Comparison of ENCODE assay signal across 8 mouse cellular contexts in the genomic region with DNA sequence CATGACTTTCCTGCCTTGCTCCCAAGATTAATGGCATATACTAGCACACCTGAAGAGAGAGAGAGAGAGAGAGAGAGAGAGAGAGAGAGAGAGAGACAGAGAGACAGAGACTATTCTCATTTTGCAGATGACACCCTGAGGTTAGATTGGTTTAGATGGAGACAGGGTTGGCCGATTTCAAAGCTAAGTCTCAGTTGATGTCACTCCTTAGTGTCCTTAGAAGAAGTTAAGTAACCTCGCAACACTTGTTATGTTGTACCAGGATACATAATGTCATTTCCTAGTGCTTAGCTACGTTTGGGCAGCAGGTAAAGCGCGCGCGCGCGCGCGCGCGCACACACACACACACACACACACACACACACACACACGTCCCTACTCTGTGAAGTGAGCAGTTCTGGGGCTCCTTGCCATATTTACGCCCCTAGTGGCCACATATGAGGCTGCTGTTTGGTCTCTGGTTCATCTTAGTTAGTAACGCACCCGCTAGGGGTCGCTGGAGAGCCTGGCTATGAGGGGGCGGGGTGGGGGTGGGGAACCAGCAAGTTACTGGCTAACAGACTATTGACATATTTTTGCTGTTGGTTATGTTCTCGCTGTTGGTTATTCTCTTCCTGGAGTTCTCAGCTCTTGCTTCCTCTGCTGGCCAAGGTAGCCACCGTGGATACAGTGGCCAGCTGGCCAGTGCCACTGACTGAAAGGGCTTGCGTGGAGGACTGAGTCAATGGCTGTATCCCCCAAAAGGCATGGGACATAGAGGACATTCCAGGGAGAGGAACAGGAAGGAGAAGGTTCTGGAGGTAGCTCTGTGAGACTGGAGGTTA. TPM values are rescaled to one million over a fixed set of nuclear protein-coding genes. Genes with fewer than 3 reads are reported as not detected.
DNase-seq lines count a peak whose midpoint lies in the region; ATAC-seq lines count a peak whose summit lies in the region.

No protein-coding gene starts in this region.

- no peak overlapping the region for H3K27ac ChIP-seq in hindbrain, embryonic 15.5 days (replicated peaks)

- no peak overlapping the region for H3K9ac ChIP-seq in hindbrain, embryonic 15.5 days

- no peaks in the 10 kb centered on the region for H3K36me3 ChIP-seq in hindbrain, embryonic 15.5 days

- H3K4me1 ChIP-seq in hindbrain, embryonic 15.5 days (replicated peaks): no peaks in the 10 kb centered on the region

- no peak overlapping the region for H3K4me3 ChIP-seq in hindbrain, embryonic 15.5 days

- DNase-seq in WW6 (ENCODE audit: low read depth, low spot score): peak; percentile 72
- DNase-seq in cerebellum, postnatal 36 days: peak; percentile 90
- peak; percentile 72 to 82 for DNase-seq in frontal cortex, postnatal 36 days (ENCODE audit: low spot score in 2 of 2)
- peak; percentile 68 to 76 for DNase-seq in layer of hippocampus, postnatal 36 days
- DNase-seq in lung, postnatal 36 days: peak; percentile 96
- peak; percentile 95 for DNase-seq in retina, postnatal 1 day
- peak; percentile 93 for DNase-seq in thymus, postnatal 4 days

- H3K27me3 ChIP-seq in hindbrain, embryonic 15.5 days: no peaks in the 10 kb centered on the region

- 22% methylated on average over 22 of the region's 22 CpGs for WGBS in hindbrain, embryonic 15.5 days

- peak overlapping the region; percentile 39 for H3K4me2 ChIP-seq in hindbrain, embryonic 15.5 days

- peak; percentile 83 for ATAC-seq in hindbrain, embryonic 15.5 days (ENCODE audit: low FRiP score, low read depth)

- no peaks in the 10 kb centered on the region for H3K9me3 ChIP-seq in hindbrain, embryonic 15.5 days

RNA-seq across cellular contexts. Expression of a gene that starts 26.4 kb away (rescaled TPM):
- polyA plus RNA-seq in hindbrain, embryonic 15.5 days (2015; fragmentation: Nextera tagmentation; extraction: Ambion mirVana): 17.9 and 20.6 TPM in 2 replicates
- total RNA-seq in layer of hippocampus, postnatal 36 days (2021): 1 to 10 TPM; 7.3 to 7.4 TPM

RNA-seq across cellular contexts. Expression of a gene that starts 30.4 kb away (rescaled TPM):
- 2.7 and 4.0 TPM in 2 replicates for polyA plus RNA-seq in hindbrain, embryonic 15.5 days (2015; fragmentation: Nextera tagmentation; extraction: Ambion mirVana)
- total RNA-seq in layer of hippocampus, postnatal 36 days (2021): 10 to 100 TPM; 15.2 to 17.7 TPM

RNA-seq across cellular contexts. Expression of a gene that starts 30.4 kb away (rescaled TPM):
- polyA plus RNA-seq in hindbrain, embryonic 15.5 days (2015; fragmentation: Nextera tagmentation; extraction: Ambion mirVana): 103 and 107 TPM in 2 replicates
- total RNA-seq in layer of hippocampus, postnatal 36 days (2021): 10 to 100 TPM; 45.5 to 48.9 TPM

RNA-seq across cellular contexts. Expression of a gene that starts 55.1 kb away (rescaled TPM):
- 0.62 and 0.65 TPM in 2 replicates for polyA plus RNA-seq in hindbrain, embryonic 15.5 days (2015; fragmentation: Nextera tagmentation; extraction: Ambion mirVana)
- under 1 TPM; 0.35 to 0.66 TPM for total RNA-seq in layer of hippocampus, postnatal 36 days (2021)

RNA-seq across cellular contexts. Expression of a gene that starts 59.4 kb away (rescaled TPM):
- polyA plus RNA-seq in hindbrain, embryonic 15.5 days (2015; fragmentation: Nextera tagmentation; extraction: Ambion mirVana): not detected in 2 replicates
- not detected for total RNA-seq in layer of hippocampus, postnatal 36 days (2021)
